Mouse (Mus musculus) stomach, embryonic 15.5 days (tissue): Measurements from ENCODE around the gene Cacnb4. TPM values are rescaled to one million over a fixed set of nuclear protein-coding genes. Genes with fewer than 3 reads are reported as not detected.

Experiments used
- ATAC-seq: fragments of 200-750 bp; cut with Nextera tagmentation; 2 replicates; pipeline ENCODE4 v1.8.0; 2017; ENCODE audit warnings: low read depth, moderate number of reproducible peaks, moderate TSS enrichment; ENCODE audit not compliant: insufficient read depth, low FRiP score
- H3K27ac ChIP-seq: fragments of 300-500 bp; sonication (generic); 2 replicates; pipeline ENCODE4 v1.5.1; 2015; ENCODE audit warnings: mild to moderate bottlenecking, inconsistent platforms
- H3K27me3 ChIP-seq: fragments of 300-500 bp; sonication (generic); replicated peaks from 2 replicates; pipeline ENCODE4 v1.6.1; 2015; ENCODE audit warnings: inconsistent platforms
- H3K36me3 ChIP-seq: fragments of 300-500 bp; sonication (generic); 2 replicates; pipeline ENCODE4 v1.6.1; 2015; ENCODE audit warnings: inconsistent platforms
- H3K4me1 ChIP-seq: fragments of 300-500 bp; sonication (generic); 2 replicates; pipeline ENCODE4 v1.6.1; 2015; ENCODE audit warnings: inconsistent platforms
- H3K4me2 ChIP-seq: fragments of 300-500 bp; sonication (generic); 2 replicates; pipeline ENCODE4 v1.6.1; 2015; ENCODE audit warnings: mild to moderate bottlenecking, inconsistent platforms
- H3K4me3 ChIP-seq: fragments of 300-500 bp; sonication (generic); replicated peaks from 2 replicates; pipeline ENCODE4 v1.5.1; 2015; ENCODE audit warnings: inconsistent platforms
- H3K9ac ChIP-seq: fragments of 300-500 bp; sonication (generic); 2 replicates; pipeline ENCODE4 v1.6.1; 2015; ENCODE audit warnings: inconsistent platforms
- H3K9me3 ChIP-seq: fragments of 300-500 bp; sonication (generic); 2 replicates; pipeline ENCODE4 v1.6.1; 2016; ENCODE audit warnings: inconsistent platforms
- WGBS: fragments of 180-500 bp; shearing (Covaris S2); methylation state at CpG from one replicate; pipeline ENCODE4 v1.1.7; 2015; 5-methylcytosine and 5-hydroxymethylcytosine counted together
- polyA plus RNA-seq: library from polyadenylated mRNA; unstranded; fragments of >200 nt; fragmentation: Nextera tagmentation; extraction: Ambion mirVana; gene quantifications from 2 replicates; pipeline ENCODE4 v1.2.1, GENCODE M21; 2015

Gene Cacnb4
- polyA plus RNA-seq, result 0.57 and 1.7 TPM in 2 replicates

DNA sequence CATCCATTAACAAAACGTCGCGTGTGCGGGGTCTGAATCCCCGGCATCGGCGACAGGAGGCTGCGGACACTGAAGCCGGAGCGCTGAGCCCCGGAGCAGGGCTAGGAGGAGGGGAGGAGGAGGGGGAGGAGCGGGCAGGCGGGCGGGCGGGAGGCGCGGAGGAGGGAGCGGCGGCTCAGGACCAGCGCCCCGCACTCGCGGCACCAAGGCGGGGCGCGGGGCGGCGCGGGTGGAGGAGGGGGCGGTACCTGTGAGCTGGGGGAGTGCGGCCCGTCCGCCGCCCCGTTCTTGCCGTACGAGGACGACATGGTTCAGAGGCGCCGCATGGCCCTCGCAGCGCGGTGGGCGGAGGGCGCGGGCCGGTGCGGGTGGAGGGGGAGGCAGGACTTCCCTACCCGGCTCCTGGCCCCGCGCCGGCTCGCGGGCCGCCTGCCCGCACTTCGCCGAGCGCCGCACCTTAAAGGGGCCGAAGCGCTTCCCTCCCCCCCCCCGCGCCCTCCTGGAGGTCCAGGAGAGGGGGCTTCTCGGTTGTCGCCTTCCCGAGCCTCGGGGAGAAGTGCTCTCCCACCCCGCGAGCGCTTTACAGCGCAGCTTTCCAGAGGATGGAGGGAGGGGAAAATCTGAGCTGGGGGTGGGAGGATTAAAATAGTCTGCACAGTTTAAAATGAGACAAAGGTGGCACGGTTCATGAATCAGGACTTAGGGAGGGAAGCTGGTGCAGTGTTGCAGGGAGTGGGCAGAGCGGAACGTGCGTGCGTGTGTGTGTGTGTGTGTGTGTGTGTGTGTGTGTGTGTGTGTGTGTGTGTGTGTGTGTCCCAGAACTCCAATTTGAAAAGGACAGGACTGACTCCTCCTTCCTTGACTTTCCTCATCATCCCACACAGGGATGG, at the start of gene Cacnb4:
Gene Cacnb4 (minus strand): TSS at position 809 of the 890 bp plus-strand sequence.
- H3K27me3 ChIP-seq, result peaks cover 9% of the 10 kb centered on the region
- H3K9me3 ChIP-seq, result no peaks in the 10 kb centered on the region
- peak within 1 kb of the TSS; percentile 96 for H3K4me2 ChIP-seq
- ATAC-seq, result peak; percentile 85
- peak within 1 kb of the TSS; percentile 50 for H3K9ac ChIP-seq
- 0 out of 2 replicates have a peak, but pooled peaks cover 10% of the 10 kb centered on the region for H3K4me1 ChIP-seq
- H3K36me3 ChIP-seq, result no peaks in the 10 kb centered on the region
- H3K27ac ChIP-seq, result no peak within 1 kb of the TSS
- WGBS, result 1% methylated on average over 34 of the region's 77 CpGs
- H3K4me3 ChIP-seq, result peak within 1 kb of the TSS; percentile 69

DNA sequence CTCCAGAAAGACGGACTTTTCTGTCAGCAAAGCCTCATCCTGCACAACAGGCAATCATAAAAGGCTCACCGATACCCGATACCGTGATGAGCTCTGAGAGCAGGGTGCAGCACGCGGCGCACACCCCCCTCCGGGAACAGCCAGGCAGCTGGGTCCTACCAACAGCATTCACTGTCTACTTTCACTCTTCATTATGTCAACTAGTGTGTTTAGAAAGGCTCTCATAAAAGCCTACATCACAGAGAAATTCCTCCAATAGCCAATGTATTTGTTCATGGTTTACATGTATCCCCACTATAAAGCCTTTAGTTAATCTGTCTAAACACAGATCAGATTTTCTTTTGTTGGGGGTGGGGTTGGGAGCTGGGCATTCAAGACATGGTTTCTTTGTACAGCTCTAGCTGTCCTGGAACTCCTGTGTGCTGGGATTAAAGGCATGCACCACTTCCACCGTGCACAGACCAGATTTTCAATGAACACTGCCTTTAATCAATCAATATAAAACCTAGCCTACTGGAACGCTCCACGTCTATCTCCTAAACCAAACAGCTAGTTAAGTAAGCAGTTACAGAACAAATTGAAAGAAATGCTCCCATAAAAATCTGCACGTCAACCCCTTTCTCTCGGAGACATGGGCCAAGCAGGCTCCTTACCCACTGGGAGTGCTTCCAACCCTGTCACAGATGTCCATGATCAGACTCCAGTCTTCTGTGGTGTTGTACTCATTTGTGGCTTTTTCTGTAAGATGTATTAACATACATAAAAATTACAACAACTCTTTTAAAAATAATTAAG, 43.8 kb upstream of the Cacnb4 start:
- Histone ChIP-seq H3K4me2 (peak overlapping the region; percentile 30), H3K9ac (no peak overlapping the region), H3K4me3 (no peak overlapping the region), H3K4me1 (no peaks in the 10 kb centered on the region; the same call in 1 of the 2 replicates), H3K36me3 (no peaks in the 10 kb centered on the region), H3K9me3 (no peaks in the 10 kb centered on the region), H3K27ac (peak overlapping the region; percentile 35; the same call in 1 of the 2 replicates), H3K27me3 (no peaks in the 10 kb centered on the region)
- WGBS, result 29% methylated on average over 13 of the region's 13 CpGs
- ATAC-seq, result peak; percentile 53; the same call in 1 of the 2 replicates

DNA sequence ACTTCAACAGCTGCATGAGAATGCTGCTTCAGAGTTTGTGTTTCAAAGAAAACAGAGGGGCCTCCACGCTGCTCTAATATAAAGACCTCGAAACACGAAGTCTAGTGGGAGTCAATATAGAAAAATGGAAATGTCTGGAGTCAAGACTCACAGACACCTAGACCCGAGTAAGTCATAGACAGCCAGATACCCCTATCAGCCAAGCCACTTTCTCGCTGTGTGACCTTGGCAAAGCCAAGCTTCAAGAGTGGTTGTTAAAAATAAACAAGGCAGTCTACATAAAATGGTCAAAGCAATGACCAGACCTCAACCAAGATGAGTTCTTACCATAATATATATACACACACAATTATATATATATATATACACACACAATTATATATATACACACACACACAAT, 40.4 kb upstream of the Cacnb4 start:
- no peak overlapping the region for H3K4me2 ChIP-seq
- no peak overlapping the region for H3K4me3 ChIP-seq
- WGBS, result 90% methylated on average over 5 of the region's 5 CpGs
- no peak overlapping the region for H3K27ac ChIP-seq
- H3K27me3 ChIP-seq, result no peaks in the 10 kb centered on the region
- no peak for ATAC-seq
- no peaks in the 10 kb centered on the region for H3K9me3 ChIP-seq
- no peaks in the 10 kb centered on the region; the same call in 1 of the 2 replicates for H3K4me1 ChIP-seq
- H3K9ac ChIP-seq, result no peak overlapping the region
- peaks cover 7% of the 10 kb centered on the region; the same call in 1 of the 2 replicates for H3K36me3 ChIP-seq

DNA sequence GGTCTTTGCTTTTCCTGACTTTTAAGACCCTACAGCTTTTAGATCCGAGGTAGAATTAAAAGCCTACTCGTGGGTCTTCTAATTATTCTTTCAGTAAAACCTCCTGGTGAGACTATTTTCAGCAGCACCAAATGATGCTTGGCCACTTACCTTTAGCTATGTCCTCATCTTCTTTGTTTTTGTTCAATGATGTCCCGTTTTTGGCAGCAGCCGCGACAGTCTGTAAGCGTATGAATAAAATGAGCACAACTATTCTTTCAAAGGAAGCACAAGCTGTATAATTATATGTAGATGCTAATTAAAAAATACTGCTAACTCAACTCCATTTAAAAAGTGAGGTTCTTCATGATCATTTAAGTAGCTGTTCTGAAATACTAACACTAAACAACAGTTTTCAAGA, 38.9 kb upstream of the Cacnb4 start:
- Histone ChIP-seq H3K4me2 (no peak overlapping the region), H3K4me3 (no peak overlapping the region), H3K9me3 (no peaks in the 10 kb centered on the region), H3K36me3 (peaks cover 7% of the 10 kb centered on the region; the same call in 1 of the 2 replicates), H3K4me1 (no peaks in the 10 kb centered on the region; the same call in 1 of the 2 replicates), H3K27me3 (no peaks in the 10 kb centered on the region), H3K27ac (no peak overlapping the region), H3K9ac (no peak overlapping the region)
- no peak for ATAC-seq
- 92% methylated on average over 6 of the region's 6 CpGs for WGBS

DNA sequence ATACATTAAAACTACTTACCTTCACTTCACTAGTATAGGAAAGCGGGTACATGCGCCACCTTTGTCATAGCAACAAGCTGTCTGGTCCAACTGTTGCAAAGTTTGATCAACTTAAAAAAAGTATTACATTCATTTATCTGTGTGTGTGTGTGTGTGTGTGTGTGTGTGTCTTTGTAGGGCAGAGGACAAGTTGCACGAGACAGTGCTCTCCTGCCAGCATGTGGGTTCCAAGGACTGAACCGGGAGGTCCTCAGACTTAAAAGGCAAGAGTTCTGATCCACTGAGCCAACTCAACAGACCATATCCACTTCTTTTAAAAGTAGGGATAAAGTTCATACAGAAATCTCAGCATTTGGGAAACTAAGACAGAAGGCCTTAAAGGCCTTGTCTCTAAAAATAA, 37.5 kb upstream of the Cacnb4 start:
- 95% methylated on average over 4 of the region's 4 CpGs for WGBS
- Histone ChIP-seq H3K36me3 (peaks cover 7% of the 10 kb centered on the region; the same call in 1 of the 2 replicates), H3K9me3 (no peaks in the 10 kb centered on the region), H3K4me3 (no peak overlapping the region), H3K27me3 (no peaks in the 10 kb centered on the region), H3K27ac (no peak overlapping the region), H3K4me2 (no peak overlapping the region), H3K9ac (no peak overlapping the region), H3K4me1 (no peaks in the 10 kb centered on the region)
- no peak for ATAC-seq

DNA sequence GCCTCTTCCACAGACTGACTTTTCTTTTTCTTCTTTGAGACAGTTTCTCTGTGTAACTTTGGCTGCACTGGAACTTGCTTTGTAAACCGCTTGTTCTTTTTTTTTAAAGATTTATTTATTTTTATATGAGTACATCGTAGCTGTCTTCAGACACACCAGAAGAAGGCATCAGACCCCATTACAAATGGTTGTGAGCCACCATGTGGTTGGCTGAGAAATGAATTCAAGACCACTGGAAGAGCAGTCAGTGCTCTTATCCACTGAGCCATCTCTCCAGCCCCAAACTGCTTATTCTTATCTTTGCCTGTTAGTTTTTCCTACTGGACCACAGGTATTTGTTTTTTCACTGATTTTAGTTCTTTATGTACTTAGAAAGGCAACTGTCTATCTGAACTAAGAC, 34.2 kb upstream of the Cacnb4 start:
- H3K9ac ChIP-seq, result no peak overlapping the region
- no peaks in the 10 kb centered on the region for H3K4me1 ChIP-seq
- no peak overlapping the region for H3K4me2 ChIP-seq
- H3K27me3 ChIP-seq, result no peaks in the 10 kb centered on the region
- peaks cover 14% of the 10 kb centered on the region; the same call in 1 of the 2 replicates for H3K36me3 ChIP-seq
- no peak overlapping the region for H3K27ac ChIP-seq
- H3K4me3 ChIP-seq, result no peak overlapping the region
- no peak for ATAC-seq
- H3K9me3 ChIP-seq, result no peaks in the 10 kb centered on the region
- WGBS, result 86% methylated on average over 2 of the region's 2 CpGs

GRCm38 (mm10) chr2:52709417-52709816, 32.8 kb upstream of the Cacnb4 start:
- WGBS, result 91% methylated on average over 5 of the region's 5 CpGs
- ATAC-seq, result no peak
- Histone ChIP-seq H3K4me3 (no peak overlapping the region), H3K4me2 (no peak overlapping the region), H3K27me3 (no peaks in the 10 kb centered on the region), H3K9me3 (no peaks in the 10 kb centered on the region), H3K4me1 (no peaks in the 10 kb centered on the region), H3K36me3 (peaks cover 14% of the 10 kb centered on the region; the same call in 1 of the 2 replicates), H3K27ac (no peak overlapping the region), H3K9ac (no peak overlapping the region)

GRCm38 (mm10) chr2:52701368-52702036, 24.9 kb upstream of the Cacnb4 start:
- Histone ChIP-seq H3K4me2 (no peak overlapping the region), H3K4me1 (no peaks in the 10 kb centered on the region), H3K9me3 (no peaks in the 10 kb centered on the region), H3K4me3 (no peak overlapping the region), H3K27ac (no peak overlapping the region), H3K36me3 (0 out of 2 replicates have a peak, but pooled peaks cover 11% of the 10 kb centered on the region), H3K27me3 (no peaks in the 10 kb centered on the region), H3K9ac (no peak overlapping the region)
- ATAC-seq, result no peak
- 89% methylated on average over 11 of the region's 11 CpGs for WGBS

DNA sequence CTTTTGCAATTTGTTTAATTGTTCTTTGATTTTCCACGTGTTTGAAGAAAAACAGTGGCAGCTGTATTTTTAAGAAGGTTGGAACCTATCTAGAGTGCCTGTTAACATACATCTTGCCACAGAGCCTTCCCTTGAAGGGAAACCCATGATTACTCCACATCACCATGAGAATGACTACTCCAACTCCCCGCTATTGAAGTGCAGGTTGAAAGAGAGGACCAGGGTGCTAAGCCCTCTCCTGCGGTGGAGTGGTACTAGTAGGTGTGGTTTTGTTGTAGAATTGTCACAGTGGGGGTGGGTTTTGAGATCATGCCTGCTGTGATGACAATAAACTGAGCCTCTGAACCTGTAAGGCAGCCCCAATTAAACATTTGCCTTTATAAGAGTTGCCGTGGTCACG, 23.7 kb upstream of the Cacnb4 start:
- Histone ChIP-seq H3K4me1 (no peaks in the 10 kb centered on the region), H3K36me3 (0 out of 2 replicates have a peak, but pooled peaks cover 10% of the 10 kb centered on the region), H3K27ac (no peak overlapping the region), H3K9ac (no peak overlapping the region), H3K4me3 (no peak overlapping the region), H3K27me3 (no peaks in the 10 kb centered on the region), H3K4me2 (no peak overlapping the region), H3K9me3 (no peaks in the 10 kb centered on the region)
- 67% methylated on average over 5 of the region's 5 CpGs for WGBS
- no peak for ATAC-seq

DNA sequence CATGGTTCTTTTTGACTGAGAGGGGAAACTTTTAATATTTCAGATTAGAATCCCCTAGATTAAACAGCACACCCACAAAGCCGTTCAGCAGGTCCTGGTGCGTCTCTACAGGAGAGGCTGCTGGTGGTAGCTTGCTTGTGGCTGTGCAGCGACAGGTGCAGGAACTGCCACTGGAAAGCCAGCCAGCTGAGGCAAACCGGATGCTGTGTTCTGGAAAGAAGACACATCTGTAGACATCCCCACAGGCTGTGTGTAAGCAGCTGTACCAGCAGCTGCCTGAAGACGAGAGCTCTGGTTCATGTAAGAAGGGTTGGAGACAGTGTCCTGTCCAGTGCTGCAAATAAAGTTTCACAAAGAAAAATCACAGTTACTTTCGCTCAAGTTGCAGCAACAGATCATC, 18.0 kb upstream of the Cacnb4 start:
- H3K4me1 ChIP-seq, result no peaks in the 10 kb centered on the region
- H3K4me2 ChIP-seq, result no peak overlapping the region
- H3K36me3 ChIP-seq, result 0 out of 2 replicates have a peak, but pooled peaks cover 4% of the 10 kb centered on the region
- H3K27me3 ChIP-seq, result no peaks in the 10 kb centered on the region
- no peak overlapping the region for H3K27ac ChIP-seq
- no peak for ATAC-seq
- no peaks in the 10 kb centered on the region for H3K9me3 ChIP-seq
- no peak overlapping the region for H3K4me3 ChIP-seq
- 62% methylated on average over 6 of the region's 6 CpGs for whole genome bisulfite sequencing
- H3K9ac ChIP-seq, result no peak overlapping the region

DNA sequence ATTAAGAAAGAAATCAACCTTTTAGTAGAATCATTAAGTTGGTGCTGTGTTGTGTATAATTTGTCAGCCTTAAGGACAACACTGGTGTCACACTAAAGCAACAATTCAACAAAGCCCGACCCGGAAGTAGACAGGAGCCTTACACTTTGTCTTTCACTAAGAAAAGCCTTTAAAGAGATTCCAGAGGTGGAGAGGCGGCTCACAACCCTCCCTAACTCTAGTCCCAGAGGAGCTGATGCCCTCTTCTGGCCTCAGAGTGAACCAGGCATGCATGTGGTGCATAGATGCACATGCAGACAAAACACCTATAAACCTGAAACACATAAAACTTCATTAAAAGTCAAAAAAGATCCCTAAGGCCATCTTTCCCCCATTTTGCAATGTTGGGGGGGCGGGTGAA, 15.1 kb upstream of the Cacnb4 start:
- Histone ChIP-seq H3K4me2 (no peak overlapping the region), H3K4me3 (no peak overlapping the region), H3K27ac (no peak overlapping the region), H3K9me3 (no peaks in the 10 kb centered on the region), H3K4me1 (no peaks in the 10 kb centered on the region), H3K9ac (no peak overlapping the region), H3K36me3 (0 out of 2 replicates have a peak, but pooled peaks cover 4% of the 10 kb centered on the region), H3K27me3 (no peaks in the 10 kb centered on the region)
- WGBS, result 64% methylated on average over 4 of the region's 4 CpGs
- no peak for ATAC-seq
